Mouse (Mus musculus) adrenal gland (tissue): ENCODE measurements around the gene Padi3.

Experiments
- intact Hi-C: fragments of 180-260 bp; cut with DNase I; formaldehyde crosslinking; loops from one replicate; pipeline ENCODE4 v1.15.1; 2025
- long read RNA-seq, 2 experiments: library from polyadenylated mRNA; unstranded; transcript quantifications; one replicate each; pipeline ENCODE4 v2.0.0; 2020; ENCODE audit warnings: borderline replicate concordance in 1 of 2; ENCODE audit not compliant: insufficient replicate concordance in 1 of 2

The Padi3 gene
- long read RNA-seq, experiment 1: 0 reads
- long read RNA-seq, experiment 2: 0 reads

DNA sequence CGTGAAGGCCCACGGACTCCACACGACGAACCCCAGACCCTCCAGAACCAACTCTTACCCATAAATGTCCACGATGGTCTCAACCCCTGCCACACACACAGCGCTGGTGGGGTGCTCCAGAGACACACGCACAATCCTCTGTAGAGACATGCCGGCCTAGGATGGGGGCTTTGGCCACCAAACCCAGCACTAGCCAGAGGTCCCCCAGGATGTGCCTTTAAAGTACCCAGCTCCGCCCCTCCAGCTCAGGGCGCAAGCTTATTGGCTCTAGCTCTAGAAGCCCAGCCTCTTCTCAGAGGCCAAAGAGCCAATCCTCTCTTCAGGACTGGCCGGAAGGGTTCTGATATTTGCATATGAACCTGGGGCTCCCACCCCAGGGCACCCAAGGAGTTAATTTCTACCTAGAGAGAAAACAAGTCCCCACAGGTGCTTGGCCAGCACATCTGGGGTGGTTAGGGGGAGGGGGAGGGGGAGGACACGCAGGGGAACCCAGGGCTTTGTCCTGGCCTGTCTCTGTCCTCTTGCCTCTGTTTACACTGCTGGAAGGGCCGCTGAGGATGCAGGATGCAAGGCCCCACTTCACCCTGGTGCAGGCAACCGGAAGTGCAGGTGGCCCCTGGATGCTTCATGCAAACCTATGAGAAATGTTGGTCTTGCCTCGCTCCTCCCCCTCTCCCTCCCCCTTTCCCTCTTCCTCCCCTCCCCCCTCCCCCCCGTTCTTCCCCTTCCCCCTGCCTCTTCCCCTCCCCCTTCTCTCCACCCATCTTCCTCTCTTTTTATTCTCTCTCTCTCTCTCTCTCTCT, at the start of gene Padi3:
Gene Padi3 (minus strand): TSS at position 191 of the 803 bp plus-strand sequence.
- intact Hi-C loops: no loop called here

DNA sequence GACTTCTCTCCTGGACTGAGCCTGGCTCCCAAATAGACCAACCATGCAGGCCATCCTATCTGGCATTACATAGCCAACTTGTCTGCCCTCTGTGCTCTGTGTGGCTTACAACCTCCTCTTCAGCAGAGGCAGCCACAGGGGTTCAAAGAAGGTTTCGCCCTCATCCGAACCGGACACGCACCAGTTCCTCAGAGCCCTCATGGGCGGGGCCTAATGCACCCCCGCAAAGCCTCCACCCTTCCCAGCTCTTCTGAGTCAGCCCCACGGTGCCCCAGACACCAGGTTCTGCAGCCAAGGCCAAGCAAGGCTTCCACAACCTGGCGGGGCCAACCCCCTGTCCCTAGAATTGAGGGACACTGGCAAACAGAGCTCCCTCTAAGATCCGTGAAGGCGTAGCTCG, 48.8 kb upstream of the Padi3 start:
- intact Hi-C loops: no loop called here

DNA sequence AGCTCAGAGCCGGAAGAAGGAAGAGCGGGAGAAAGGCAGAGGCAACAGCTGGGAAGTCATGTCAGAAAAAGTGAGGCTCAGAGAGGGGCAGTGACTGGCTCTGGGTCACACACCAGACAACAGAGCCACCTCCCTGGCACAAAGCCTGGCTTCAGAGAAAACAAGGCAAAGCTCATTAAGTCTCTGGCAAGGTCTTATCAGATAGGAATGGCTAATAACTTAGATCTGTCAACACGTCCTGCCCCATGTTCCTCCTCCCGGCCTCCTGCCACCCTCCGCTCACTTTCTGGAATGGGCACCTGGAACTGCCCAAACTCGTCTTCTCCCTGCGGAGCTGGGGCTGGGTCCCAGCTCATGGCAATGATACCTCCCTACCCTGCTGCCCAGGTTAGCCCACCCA, 47.4 kb upstream of the Padi3 start:
- intact Hi-C loops: no loop called here

DNA sequence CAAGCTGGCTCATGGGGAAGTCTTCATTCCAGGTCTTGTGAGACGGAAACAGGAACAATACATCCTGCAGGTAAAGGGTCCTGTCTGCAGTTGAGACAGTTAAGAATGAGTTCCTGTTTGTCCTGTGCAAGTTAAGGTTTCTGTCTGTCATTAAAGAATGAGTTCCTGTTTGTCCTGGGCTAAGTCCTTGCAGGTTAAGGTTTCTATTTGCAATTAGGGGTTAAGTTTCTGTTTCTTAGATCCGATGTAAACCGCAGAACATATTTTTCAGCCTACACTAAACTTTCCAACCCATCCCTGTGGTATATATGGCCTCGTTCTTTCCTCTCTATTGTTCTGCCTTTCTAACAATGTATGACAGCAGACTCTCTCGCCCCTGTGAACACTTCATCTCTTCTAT, 46.6 kb upstream of the Padi3 start:
- intact Hi-C loops: no loop called here

DNA sequence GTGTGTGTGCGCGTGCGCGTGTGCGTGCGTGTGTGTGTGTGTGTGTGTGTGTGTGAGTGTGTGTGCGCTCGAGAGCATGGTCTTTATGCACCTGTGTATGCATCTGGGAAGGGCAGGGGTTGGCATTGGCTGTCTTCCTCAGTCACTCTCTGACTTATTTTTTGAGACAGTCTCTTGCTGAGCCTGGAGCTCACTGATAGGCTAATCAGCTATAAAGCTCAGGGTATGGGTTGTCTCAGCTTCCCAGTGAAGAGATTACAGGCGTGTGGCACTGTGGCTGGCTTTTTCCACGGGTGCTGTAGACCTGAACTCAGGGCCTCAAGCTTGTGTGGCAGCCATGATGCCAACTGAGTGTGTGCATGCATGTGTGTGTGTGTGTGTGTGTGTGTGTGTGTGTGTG, 44.7 kb upstream of the Padi3 start:
- intact Hi-C loops: no loop called here

DNA sequence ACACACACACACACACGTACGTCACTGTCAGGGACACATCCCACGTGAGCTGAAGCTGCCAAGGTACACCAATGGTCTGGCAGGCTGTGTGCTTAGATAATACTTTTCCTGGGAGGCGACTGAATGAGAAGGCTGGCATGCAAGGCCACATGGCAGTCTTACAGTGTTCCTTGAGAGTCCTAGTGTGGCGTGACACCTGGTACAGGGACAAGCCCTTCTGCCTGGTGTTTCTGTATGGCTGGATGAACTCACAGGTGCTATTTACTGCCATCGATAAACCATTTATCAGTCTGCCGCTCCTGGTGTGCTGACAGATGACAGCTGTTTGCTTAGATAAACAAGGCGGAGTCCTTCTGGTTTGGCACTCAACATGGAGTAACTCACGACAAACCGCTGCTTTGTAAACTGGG, 44.0 kb upstream of the Padi3 start:
- intact Hi-C loops: no loop called here

DNA sequence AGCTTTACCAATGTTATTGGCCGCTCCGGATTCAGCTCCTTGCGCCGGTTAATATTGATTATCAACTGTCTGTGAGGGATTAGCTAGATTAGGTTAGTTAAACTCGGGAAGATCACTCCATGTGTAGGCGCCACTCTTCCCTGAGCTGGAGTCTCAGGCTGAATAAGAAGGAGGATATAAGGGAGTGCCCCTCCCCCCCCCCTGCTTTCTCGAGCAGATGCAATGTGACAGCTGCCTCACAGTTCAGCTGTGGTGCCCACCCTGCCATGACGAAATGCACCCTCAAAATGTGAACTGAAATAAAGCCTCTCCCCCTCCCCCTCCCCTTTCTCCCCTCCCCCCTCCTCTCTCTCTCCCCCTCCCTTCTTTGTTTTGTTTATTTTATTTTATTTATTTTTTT, 43.2 kb upstream of the Padi3 start:
- intact Hi-C loops: no loop called here

DNA sequence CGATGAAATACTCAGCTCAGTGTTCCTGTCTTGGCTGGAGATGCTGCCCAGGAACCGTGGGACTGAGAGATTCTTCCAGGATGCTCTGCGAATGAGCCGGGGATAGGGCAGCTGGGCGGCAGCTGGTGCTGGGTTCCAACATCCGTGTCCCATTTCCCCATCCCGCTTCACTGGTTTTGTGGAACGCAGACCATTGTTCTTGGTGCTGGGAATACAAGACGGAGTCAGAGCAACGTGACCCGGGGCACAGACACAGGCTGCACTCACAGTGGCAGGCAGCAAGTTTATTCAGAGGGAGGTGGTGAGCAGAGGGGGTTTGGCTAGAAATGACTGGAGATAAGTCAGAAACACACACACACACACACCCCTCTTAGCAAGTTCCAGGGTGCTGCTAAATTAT, 38.9 kb upstream of the Padi3 start:
- intact Hi-C loops: no loop called here

DNA sequence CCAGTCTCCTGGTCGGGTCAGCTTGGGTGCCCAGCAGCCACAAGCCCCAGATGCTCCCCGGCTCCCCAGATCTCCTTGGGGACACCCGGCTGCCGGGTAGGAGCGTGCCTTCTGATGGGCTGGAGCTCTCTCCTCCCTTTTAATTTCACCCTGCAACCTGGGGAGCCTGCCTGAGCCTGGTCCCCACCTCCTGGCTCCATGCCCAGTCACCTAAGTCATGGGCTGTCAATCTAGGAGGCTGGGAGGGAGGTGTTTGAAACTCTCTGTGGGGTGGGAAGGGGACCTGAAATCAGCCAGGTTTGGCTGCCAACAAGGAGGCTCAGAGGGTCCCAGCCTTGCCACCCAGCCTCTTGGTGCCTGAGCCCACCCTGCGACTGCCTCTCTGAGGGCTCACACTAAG, 35.2 kb upstream of the Padi3 start, which contains the start of gene Padi1:
Gene Padi1 (minus strand): TSS at position 113 of the 400 bp plus-strand sequence.
- intact Hi-C loops: no loop called here

DNA sequence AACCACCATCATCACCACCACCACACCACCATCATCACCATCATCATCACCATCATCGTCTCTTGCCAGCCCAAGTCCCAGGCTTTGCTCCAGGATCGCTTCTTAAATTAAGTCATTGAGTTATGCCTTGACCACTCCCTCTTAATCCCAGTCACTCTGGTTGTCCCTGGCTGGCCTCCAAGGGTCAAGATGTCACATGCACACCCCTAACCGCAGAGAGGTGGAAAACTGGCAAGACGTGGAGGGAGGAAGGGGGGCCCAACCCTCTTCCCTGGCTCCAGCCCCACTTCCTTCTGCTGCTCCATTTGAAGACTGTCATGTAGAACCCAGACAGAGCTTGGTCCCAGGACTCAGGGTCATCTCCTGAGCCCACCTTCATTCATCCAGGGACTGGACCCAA, 34.5 kb upstream of the Padi3 start:
- intact Hi-C loops: no loop called here

DNA sequence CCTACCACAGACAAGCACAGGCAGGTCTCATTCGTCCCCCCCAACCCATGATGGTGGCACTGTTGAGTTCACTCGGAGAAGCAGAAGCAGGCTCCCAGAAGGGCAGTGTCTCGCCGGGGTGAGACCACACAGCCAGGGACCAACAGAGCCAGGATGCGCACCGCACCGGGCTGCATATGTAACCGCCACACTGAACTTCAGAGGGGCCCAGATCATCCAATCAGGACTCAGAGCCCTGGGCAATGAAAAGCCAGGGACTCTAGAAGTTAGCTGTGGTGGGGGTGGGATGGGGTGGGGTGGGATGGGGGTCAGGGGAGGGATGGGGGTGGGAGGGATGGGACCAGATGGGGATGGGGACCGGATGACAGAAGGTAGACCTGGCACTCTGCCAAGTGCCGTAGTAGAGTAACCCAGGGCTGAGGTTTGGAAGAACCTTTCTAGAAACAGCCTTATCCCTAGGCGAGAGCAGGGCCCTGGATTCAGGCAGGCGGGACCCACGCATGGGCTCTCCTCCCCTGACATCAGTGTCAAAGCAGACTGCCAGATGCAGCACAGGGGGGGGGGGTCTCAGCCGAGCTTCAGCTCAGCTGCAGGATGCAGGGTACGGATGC, 33.3 kb upstream of the Padi3 start:
- intact Hi-C loops: no loop called here

DNA sequence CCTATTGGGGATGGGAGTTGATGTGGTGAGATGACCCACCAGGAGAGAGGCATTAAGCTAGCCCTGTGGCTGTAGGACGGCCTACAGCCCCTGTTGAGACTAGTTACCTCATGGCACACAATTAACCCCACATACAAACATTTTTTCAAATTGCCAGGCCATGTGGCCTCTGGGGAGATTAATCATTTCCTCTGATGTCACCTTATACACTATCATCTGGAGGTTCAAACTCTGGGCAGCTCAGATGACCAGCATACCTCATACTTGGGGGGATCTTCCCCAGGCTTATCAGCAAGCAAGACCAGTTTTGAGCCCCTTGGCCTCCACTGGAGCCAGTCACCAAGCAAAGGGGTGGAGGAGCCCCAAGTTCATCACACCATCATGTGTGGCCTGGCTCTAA, 32.5 kb upstream of the Padi3 start:
- intact Hi-C loops: no loop called here

DNA sequence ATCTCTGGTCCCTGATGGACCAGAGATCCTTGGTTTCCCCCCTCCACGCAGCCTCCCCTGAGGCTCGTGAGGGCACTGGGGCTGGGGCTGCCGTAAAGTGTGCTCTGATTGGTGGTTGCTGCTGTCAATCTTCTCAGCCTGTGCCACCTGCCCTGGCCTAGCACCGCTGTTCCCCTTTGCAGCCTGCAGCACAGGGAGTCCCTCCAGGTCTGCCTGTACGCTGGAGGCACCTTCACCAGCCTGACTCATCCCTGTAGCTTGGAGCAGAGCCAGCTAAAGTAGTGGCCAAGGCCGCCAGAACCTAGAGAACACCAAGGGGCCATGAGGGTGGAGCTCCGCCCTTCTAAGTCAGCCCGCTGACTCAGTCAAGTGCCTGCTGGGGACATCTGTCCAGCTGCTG, 27.4 kb upstream of the Padi3 start:
- intact Hi-C loops: no loop called here

DNA sequence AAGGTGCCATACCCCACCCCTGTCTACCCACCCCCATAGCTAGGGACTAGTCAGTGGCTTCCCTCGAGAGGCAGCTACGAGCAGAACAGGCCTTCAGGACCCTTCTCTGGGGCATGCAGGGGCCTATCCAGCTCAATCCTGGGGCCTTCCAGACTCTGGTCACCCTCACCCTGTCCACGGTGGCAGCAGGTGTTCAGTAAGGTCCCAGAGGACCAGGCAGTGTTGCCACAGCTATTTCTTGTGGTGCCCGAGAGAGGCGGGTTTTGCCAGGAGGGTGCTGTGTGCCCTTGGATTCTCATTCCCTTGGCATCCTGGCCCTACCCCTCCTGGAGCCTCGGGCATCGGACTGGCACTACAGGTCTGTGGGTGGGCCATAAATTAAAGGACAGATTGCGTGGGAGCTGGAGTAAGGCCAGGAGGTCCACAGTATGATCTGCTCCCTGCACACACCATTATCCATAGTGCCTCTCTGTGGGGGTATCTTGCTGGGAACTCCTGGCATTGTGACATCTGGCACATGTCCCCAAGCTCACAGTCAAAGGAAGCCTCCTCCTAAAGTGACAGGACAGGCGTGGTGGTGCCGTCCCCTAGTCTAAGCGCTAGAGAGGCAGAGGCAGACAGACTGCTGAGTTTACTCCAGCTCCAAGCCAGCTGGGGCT, 25.9 kb upstream of the Padi3 start:
- intact Hi-C loops: no loop called here

DNA sequence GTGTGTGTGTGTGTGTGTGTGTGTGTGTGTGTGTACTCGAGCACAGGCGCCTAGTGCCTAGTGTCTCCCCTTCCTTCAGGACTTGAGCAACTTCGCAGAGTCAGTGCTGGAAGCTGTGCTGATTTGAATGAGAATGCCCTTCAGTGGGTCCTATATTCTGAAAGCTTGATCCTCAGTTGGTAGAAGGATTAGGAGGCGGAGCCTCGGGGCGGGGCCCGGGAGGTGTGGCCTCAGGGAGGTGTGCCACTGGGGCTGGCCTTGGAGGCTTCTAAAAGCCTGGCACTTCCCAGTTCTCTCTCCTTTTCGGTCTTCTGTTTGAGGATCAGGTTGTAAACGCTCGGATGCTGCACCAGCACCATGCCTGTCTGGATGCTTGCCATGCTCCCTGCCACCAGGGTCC, 25.2 kb upstream of the Padi3 start:
- intact Hi-C loops: no loop called here

DNA sequence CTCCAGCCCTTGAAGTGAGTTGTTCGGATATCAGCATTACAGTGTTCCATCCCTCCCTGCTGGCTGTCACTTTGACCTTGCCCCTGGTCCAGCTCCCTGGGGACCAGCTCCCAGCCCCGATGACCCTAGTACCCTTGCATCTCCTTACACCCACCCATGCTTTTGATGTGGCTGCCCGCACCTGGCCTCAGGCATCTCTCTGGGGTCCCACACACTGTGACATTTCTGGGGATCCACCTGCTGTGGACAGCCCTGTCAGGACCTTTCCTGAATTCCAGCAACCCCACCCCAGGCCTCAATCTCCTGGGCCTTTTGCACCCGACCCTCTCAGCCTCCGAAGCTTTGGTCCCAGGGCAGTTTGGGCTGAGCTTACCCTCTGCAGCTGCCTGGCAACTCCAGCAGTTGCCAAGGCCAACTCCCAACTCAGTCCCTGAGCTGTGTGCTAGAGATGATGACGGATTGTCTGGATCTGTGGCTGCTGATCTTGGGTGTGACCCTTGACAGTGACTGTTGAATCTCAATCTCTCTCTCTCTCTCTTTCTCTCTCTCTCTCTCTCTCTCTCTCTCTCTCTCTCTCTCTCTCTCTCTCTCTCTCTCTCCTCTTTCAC, 24.0 kb upstream of the Padi3 start:
- intact Hi-C loops: no loop called here

DNA sequence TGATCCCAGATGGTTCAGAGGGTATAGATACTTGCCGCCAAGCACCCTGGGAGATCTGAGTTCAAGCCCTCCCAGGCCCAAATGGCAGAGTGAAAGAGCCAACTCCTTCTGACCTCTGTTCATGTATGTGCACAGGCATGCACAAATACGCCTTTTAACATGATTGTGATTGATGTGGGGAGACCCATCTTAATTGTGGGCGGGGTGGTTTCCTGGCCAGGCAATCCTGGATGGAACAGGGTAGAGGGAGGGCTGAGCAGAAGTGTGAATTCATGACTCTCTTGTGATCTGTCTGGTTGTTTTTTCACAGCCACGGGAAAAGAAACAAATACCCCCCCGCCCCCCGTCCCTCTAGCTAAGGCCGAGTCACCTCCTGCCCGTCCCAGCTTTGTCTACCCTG, 22.4 kb upstream of the Padi3 start:
- intact Hi-C loops: no loop called here

DNA sequence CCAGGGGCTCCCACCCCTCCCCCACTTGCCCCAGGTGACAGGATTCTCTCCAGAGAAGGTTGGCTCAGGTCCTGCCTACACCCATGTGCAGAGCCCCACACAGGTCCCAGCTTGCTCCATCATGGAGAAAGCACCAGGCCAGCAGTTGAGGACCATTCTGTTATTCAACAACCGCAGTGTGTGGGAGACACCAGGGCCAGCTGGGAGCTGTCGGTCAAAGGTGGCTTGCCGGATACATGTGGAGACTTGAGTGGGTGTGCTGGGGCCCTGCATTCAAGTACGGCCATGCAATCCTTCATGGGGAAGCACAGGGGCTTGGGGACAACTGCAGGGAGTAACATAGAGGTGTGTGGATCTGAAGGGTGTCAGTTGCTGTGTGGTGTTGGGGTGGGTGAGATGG, 21.4 kb upstream of the Padi3 start:
- intact Hi-C loops: no loop called here

DNA sequence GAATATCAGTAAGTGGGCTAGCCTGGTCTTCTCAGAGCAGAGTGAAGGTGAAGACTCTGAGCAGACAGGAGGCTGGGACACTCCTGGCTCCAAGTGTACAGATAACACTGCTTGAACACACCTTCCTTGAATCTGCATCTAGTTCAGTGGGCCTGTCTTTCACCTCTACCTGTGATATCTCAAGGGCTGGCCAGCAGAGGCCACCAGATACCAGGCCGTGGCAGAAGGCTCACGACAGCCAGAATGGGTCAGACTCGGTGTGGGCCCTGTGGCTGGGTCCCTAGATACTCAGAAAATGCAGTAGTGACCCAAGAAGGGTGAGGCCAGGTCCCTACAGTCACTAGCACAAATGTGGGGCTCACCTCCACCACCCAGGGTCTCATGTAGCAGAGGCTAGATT, 16.8 kb upstream of the Padi3 start:
- intact Hi-C loops: no loop called here

DNA sequence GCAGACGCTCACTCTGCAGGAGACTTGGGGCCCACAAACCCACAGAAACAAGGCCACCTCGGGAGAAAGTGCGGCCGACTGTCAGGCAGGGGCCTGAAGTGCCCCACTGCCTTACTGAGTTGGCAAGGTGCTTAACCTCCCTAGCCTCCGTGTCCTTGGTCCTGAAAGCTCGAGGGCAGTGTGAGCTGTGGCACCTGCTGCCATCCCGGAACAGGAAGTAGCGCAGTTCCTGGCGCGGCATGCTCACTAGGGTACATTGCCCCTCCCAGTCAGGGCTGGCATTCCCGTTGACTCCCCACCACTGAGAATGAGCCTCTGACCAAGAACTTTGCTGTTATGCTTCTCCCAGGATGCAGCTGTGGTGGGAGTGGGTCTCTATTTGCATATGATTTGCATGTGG, 15.5 kb upstream of the Padi3 start:
- intact Hi-C loops: no loop called here

DNA sequence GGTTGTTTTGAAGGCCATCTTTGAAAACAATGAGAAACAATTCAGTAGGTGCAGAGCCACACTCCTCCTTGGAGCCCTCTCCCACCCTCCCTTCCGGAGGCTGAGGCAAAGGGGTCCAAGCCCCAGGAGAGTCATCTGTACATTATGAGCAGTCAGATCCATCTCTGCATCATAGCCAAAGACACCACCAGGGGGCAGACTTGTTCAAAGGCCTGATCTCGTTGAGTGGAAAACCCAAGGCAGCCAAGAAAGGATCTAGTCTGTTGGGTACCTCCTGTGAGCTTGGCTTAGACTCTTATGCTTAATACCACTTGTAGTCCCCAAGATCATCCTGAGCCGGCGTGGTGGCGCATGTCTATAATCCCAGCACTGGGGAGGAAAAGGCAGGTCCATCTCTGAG, 11.5 kb upstream of the Padi3 start:
- intact Hi-C loops: loop anchor here (1.0 to 5.0 kb wide), 2 partner anchors 80 to 135 kb away; no protein-coding TSS in a partner anchor

DNA sequence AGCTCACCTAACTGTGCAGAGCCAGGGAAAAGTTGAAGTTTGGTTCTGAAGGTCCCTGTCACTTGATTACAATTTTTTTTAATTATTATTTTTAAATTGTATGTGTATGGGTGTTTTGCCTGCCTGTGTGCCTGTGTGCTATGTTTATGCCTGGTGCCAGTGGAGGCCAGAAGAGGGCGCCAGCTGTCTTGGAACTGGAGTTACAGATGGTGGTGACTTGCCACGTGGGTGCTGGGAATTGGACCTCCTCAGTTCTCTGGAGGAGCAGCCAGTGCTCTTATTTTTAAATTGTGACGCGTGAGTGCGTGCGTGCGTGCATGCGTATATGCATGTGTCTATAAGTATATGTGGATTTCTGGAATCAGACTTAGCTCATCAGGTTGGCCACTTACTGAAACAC, 7.0 kb upstream of the Padi3 start:
- intact Hi-C loops: no loop called here
